8 mouse cellular contexts compared by ENCODE assay signal in genomic region chr2:46443686-46444180, GRCm38 (mm10).
DNase-seq lines count a peak whose midpoint lies in the region; ATAC-seq and TF ChIP-seq lines count a peak whose summit lies in the region.

No protein-coding gene starts in this region.

- no peak for TF ChIP-seq POLR2A in heart, adult 2 months (IDR thresholded peaks at IDR 0.05; ENCODE audit: insufficient read depth, low read depth, low read length)

- H3K79me2 ChIP-seq in heart, adult 2 months (replicated peaks; ENCODE audit: control insufficient read depth, insufficient read depth, low read length), result no peaks in the 10 kb centered on the region

- 23% methylated on average over 5 of the region's 5 CpGs for WGBS in embryonic facial prominence, embryonic 10.5 days
- 4% methylated on average over 5 of the region's 5 CpGs for WGBS in heart, adult 2 months
- 41% methylated on average over 5 of the region's 5 CpGs for WGBS in midbrain, embryonic 12.5 days
- 5% methylated on average over 5 of the region's 5 CpGs for WGBS in stomach, embryonic 16.5 days

- no peak overlapping the region for H3K27ac ChIP-seq in ES-E14 (ENCODE audit: insufficient read depth, low read depth, low read length, poor library complexity, severe bottlenecking)
- peak overlapping the region; percentile 70 for H3K27ac ChIP-seq in embryonic facial prominence, embryonic 10.5 days (replicated peaks)
- peak overlapping the region; percentile 80 for H3K27ac ChIP-seq in heart, adult 2 months
- H3K27ac ChIP-seq in midbrain, embryonic 12.5 days (replicated peaks), result 0 out of 2 replicates have a peak overlapping the region, but pooled peaks have one; percentile 3
- H3K27ac ChIP-seq in stomach, embryonic 16.5 days (ENCODE audit: low read length), result peak overlapping the region; percentile 75

- no peak overlapping the region for H3K9ac ChIP-seq in ES-E14 (ENCODE audit: insufficient read depth, low read depth, low read length, poor library complexity, severe bottlenecking)
- H3K9ac ChIP-seq in heart, adult 2 months (ENCODE audit: low read depth, low read length), result 0 out of 2 replicates have a peak overlapping the region, but pooled peaks have one; percentile 29
- H3K9ac ChIP-seq in midbrain, embryonic 12.5 days (replicated peaks), result no peak overlapping the region
- H3K9ac ChIP-seq in stomach, embryonic 16.5 days (ENCODE audit: low read length), result peak overlapping the region; percentile 57; the same call in 1 of the 2 replicates

- no peaks in the 10 kb centered on the region for H3K36me3 ChIP-seq in ES-E14 (ENCODE audit: control insufficient read depth, insufficient read depth, low read length, poor library complexity, severe bottlenecking)
- H3K36me3 ChIP-seq in embryonic facial prominence, embryonic 10.5 days (replicated peaks), result no peaks in the 10 kb centered on the region
- no peaks in the 10 kb centered on the region for H3K36me3 ChIP-seq in heart, adult 2 months (ENCODE audit: control insufficient read depth, insufficient read depth, low read length)
- no peaks in the 10 kb centered on the region for H3K36me3 ChIP-seq in midbrain, embryonic 12.5 days
- no peaks in the 10 kb centered on the region for H3K36me3 ChIP-seq in stomach, embryonic 16.5 days (ENCODE audit: control insufficient read depth, insufficient read depth, low read length)

- H3K4me1 ChIP-seq in ES-E14 (ENCODE audit: control insufficient read depth in 2 of 2, insufficient read depth in 2 of 2, low read length in 2 of 2, poor library complexity in 1 of 2), result no peaks in the 10 kb centered on the region
- peaks cover 24% of the 10 kb centered on the region for H3K4me1 ChIP-seq in embryonic facial prominence, embryonic 10.5 days
- peaks cover 7% of the 10 kb centered on the region for H3K4me1 ChIP-seq in heart, adult 2 months (ENCODE audit: control insufficient read depth, insufficient read depth, low read length)
- peaks cover 7% of the 10 kb centered on the region; the same call in 1 of the 2 replicates for H3K4me1 ChIP-seq in midbrain, embryonic 12.5 days
- peaks cover 12% of the 10 kb centered on the region for H3K4me1 ChIP-seq in stomach, embryonic 16.5 days (ENCODE audit: control insufficient read depth, insufficient read depth, low read length)

- no peak overlapping the region for H3K4me2 ChIP-seq in midbrain, embryonic 12.5 days (replicated peaks)
- peak overlapping the region; percentile 49 for H3K4me2 ChIP-seq in stomach, embryonic 16.5 days (ENCODE audit: low read depth, low read length)

- no peaks in the 10 kb centered on the region for H3K9me3 ChIP-seq in ES-E14 (ENCODE audit: control insufficient read depth, insufficient read depth, low read depth, low read length)
- no peaks in the 10 kb centered on the region for H3K9me3 ChIP-seq in embryonic facial prominence, embryonic 10.5 days
- H3K9me3 ChIP-seq in midbrain, embryonic 12.5 days, result no peaks in the 10 kb centered on the region
- H3K9me3 ChIP-seq in stomach, embryonic 16.5 days (replicated peaks; ENCODE audit: control insufficient read depth, low read length), result no peaks in the 10 kb centered on the region

- H3K27me3 ChIP-seq in embryonic facial prominence, embryonic 10.5 days (replicated peaks; ENCODE audit: low read depth, poor library complexity, severe bottlenecking), result no peaks in the 10 kb centered on the region; the same call in 1 of the 2 replicates
- H3K27me3 ChIP-seq in heart, adult 2 months (ENCODE audit: control insufficient read depth, insufficient read depth, low read length), result no peaks in the 10 kb centered on the region
- H3K27me3 ChIP-seq in midbrain, embryonic 12.5 days, result no peaks in the 10 kb centered on the region
- H3K27me3 ChIP-seq in stomach, embryonic 16.5 days (ENCODE audit: control insufficient read depth, insufficient read depth, low read length), result no peaks in the 10 kb centered on the region

- intact Hi-C loops in heart, adult 2 months (cut with DNase I), result loop anchor here (5.0 to 10.0 kb wide), 2 partner anchors 929 to 1326 kb away; partner anchors contain the start of gene Zeb2
- intact Hi-C loops in left cerebral cortex, postnatal 25 days (cut with DNase I), result loop anchor here (2.0 kb wide), 1 partner anchor 1327 kb away; the partner anchor contains the start of gene Zeb2

- no peak overlapping the region for H3K4me3 ChIP-seq in ES-E14 (ENCODE audit: insufficient read depth in 1 of 2, low read depth in 1 of 2, low read length in 2 of 2, poor library complexity in 1 of 2, severe bottlenecking in 1 of 2)
- H3K4me3 ChIP-seq in embryonic facial prominence, embryonic 10.5 days, result no peak overlapping the region
- peak overlapping the region; percentile 19 for H3K4me3 ChIP-seq in heart, adult 2 months
- H3K4me3 ChIP-seq in midbrain, embryonic 12.5 days, result no peak overlapping the region
- H3K4me3 ChIP-seq in stomach, embryonic 16.5 days (replicated peaks; ENCODE audit: low read length), result peak overlapping the region; percentile 9; the same call in 1 of the 2 replicates

- in situ Hi-C loops in ES-E14 (cut with MboI; ENCODE audit: low sequenced_read_pairs in 2 of 2, unreplicated experiment in 2 of 2), result no loop called here

- DNase-seq in 3134 (ENCODE audit: extremely low read depth, insufficient read length, low spot score), result peak; percentile 67
- DNase-seq in ES-E14 (ENCODE audit: low read depth, low spot score), result peak; percentile 7
- peak; percentile 62 for DNase-seq in embryonic facial prominence, embryonic 10.5 days (ENCODE audit: low spot score)
- DNase-seq in heart, adult 2 months, result peak; percentile 51 to 61
- DNase-seq in kidney, adult 11 months, result peak; percentile 7
- DNase-seq in left cerebral cortex, postnatal 25 days (ENCODE audit: low spot score in 2 of 2), result peak; percentile 46 to 65

- ATAC-seq in midbrain, embryonic 12.5 days (ENCODE audit: low FRiP score, low read depth), result peak; percentile 63
- peak; percentile 84 for ATAC-seq in stomach, embryonic 16.5 days (ENCODE audit: insufficient read depth, low FRiP score)

- TF ChIP-seq CTCF in heart, adult 2 months (IDR thresholded peaks at IDR 0.05), result peak; percentile 82

- TF ChIP-seq EP300 in heart, adult 2 months (IDR thresholded peaks at IDR 0.05; ENCODE audit: insufficient read depth, low read depth, low read length), result no peak

TF ChIP-seq in ES-E14, 5 proteins besides CTCF, POLR2A, EP300 and RAD21:
- TF ChIP-seq ZC3H11A (IDR thresholded peaks at IDR 0.05; ENCODE audit: borderline replicate concordance, low read depth, low read length) (no peak), ZNF384 (IDR thresholded peaks at IDR 0.05; ENCODE audit: low read depth, low read length) (no peak), MAFK (IDR thresholded peaks at IDR 0.05; ENCODE audit: insufficient read depth, low read depth, low read length) (no peak)

Comparison
In these comparisons a context has a peak if more than half of its experiments do, and no peak if none do; other contexts are left out.
1. DNase-seq: peak in every context shown above with its lines; median percentile 67 in 3134; 62 in embryonic facial prominence, embryonic 10.5 days; 56 in heart, adult 2 months; 56 in left cerebral cortex, postnatal 25 days; 7 in ES-E14; 7 in kidney, adult 11 months.
2. H3K4me3 ChIP-seq: peak in heart, adult 2 months (single experiment) and stomach, embryonic 16.5 days (single experiment); none in ES-E14 (0 of 2), embryonic facial prominence, embryonic 10.5 days (single experiment) and midbrain, embryonic 12.5 days (single experiment).
3. H3K9ac ChIP-seq: peak in heart, adult 2 months (single experiment) and stomach, embryonic 16.5 days (single experiment); none in ES-E14 (single experiment) and midbrain, embryonic 12.5 days (single experiment).